Mouse (Mus musculus) liver, embryonic 14.5 days (tissue): Measurements from ENCODE around the gene Fam71d.

Experiments used
- CTCF ChIP-seq: IDR thresholded peaks from 2 replicates; pipeline ENCODE4 v1.5.1; 2016; ENCODE audit warnings: antibody characterized with exemption, low read depth, control low read depth
- EP300 ChIP-seq: IDR thresholded peaks from 2 replicates; pipeline ENCODE4 v1.6.1; 2016; ENCODE audit warnings: antibody characterized with exemption, low read depth

DNA sequence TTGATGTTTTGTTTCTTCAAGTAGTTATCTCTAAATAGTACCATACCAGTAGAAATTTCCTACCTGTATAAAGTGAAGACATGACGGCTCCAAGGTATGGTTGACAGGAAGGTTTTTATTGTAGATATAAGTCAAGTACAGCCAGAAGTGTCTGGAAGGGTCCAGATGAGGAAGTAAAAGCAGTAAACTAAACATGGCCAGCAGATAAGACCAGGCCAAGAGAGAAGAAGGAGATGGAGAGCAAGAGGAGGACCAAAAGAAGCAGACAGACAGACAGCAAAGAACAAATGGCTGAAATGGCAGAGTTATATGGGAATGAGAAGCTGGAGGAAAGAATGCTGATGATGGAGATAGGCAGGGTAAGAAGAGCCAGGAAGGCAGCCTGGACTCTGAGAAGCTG, 46.1 kb upstream of the Fam71d start:
- TF ChIP-seq CTCF, result no peak
- TF ChIP-seq EP300, result no peak
